Mouse (Mus musculus) left cerebral cortex, postnatal 4 days (tissue): ENCODE data around the gene Olfr279. TPM values are rescaled to one million over a fixed set of nuclear protein-coding genes. Genes with fewer than 3 reads are reported as not detected.

Experiments used
- DNase-seq: peaks from one replicate; pipeline ENCODE4 v3.0.0-alpha.2; 2022
- intact Hi-C: fragments of 180-260 bp; cut with DNase I; formaldehyde crosslinking; loops from one replicate; pipeline ENCODE4 v1.15.1; 2025
- total RNA-seq, 2 experiments: library from RNA; stranded (reverse); gene quantifications; 2 replicates each; pipeline ENCODE4 v1.2.3; 2021

The Olfr279 gene
- not detected for total RNA-seq

GRCm38 (mm10) chr15:98492102-98492501, at the start of gene Olfr279:
Gene Olfr279 (plus strand): TSS chr15:98492402.
- DNase-seq = no peak
- intact Hi-C loops = no loop called here

- DNase-seq = no peak
- intact Hi-C loops = no loop called here
Observed at GRCm38 (mm10) chr15:98444561-98444960, 47.6 kb upstream of the Olfr279 start.

- DNase-seq = peak; percentile 2
- intact Hi-C loops = no loop called here
Observed at GRCm38 (mm10) chr15:98448521-98448920, 43.7 kb upstream of the Olfr279 start.

DNA sequence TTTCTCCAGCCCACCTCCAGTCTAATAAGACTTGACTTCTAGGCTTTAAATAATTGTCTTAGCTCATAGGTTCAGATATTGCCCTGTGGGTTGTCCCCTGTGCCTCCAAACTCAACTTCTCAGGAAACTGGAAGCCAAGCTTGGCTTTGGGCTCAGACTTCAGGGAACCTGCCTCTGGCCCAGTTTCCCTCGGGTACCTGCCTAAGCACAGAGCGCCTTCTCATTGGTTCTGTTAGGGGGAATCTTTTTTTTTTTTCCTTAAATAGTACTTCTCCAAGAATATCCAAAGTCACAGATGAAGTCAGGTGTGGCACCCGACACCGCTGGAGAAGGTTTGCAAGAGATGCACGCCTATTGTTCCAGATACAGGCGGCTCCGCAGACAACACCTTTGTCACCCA, 39.9 kb upstream of the Olfr279 start, which contains the start of gene Olfr281:
Olfr281 (plus strand) TSS at position 301 of the 400 bp plus-strand sequence.
- intact Hi-C loops = no loop called here

GRCm38 (mm10) chr15:98469596-98469995, 22.6 kb upstream of the Olfr279 start, which contains the start of gene OR5BS1P:
Gene OR5BS1P (plus strand): TSS chr15:98469896.
- no peak for DNase-seq
- intact Hi-C loops = no loop called here

More for the DNA sequence above, 39.9 kb upstream of the Olfr279 start, which contains the start of gene Olfr281:
- DNase-seq = no peak

DNA sequence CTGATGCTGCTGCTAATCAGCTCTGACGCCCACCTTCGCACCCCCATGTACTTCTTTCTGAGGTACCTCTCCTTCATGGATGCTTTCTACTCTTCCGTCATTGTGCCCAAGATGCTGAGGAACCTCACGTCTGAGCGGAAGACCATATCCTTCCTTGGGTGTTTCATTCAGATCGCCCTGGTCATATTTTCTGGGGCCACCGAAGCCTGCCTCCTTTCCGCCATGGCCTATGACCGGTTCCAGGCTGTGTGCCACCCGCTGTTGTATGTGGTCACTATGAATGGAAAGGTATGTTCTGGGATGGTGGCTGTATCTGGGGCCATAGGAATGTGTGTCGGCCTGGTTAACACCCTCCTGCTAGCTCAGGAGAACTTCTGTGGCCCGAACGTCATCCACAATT, 20.7 kb upstream of the Olfr279 start:
- DNase-seq = no peak
- intact Hi-C loops = no loop called here

DNA sequence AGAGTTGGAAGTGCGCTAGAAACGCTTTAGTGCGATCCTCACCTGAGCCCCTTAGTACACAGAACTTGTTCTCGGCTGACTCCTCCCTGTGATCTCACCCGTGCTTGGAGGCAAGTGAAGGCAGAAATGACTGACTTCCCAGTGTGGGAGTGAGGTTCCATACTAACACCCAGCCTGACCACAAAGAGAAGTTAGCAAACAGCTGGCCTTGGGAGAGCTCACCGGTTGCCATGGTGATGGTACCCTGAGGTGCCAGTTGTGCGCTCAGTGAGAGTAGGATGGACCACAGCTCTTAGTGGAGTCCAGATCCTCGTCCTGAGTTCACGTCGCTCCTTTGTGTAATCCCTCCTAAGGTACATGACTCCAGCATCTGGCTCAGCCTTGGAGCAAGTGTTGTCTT, 17.2 kb upstream of the Olfr279 start:
- intact Hi-C loops = no loop called here
- DNase-seq = no peak

DNA sequence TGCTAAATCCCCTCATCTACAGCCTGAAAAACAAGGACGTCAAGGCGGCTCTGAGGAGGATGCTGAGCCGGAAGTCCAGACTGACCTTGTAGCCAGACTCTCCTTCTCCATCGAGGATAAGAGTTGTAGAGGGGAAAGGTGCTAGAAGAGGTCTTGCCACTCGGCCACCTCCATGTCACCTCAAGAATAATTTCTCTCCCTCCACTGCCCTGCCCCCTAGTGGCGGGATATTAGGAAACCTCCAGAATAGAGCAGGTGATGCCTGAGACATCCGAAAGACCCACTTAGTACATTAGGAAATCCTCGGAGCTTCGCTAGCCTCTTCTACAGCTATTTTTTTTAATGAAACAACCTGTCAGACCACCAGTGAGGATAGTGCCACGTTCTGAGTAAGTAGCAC, 16.8 kb upstream of the Olfr279 start:
- intact Hi-C loops = no loop called here
- DNase-seq = peak; percentile 53

DNA sequence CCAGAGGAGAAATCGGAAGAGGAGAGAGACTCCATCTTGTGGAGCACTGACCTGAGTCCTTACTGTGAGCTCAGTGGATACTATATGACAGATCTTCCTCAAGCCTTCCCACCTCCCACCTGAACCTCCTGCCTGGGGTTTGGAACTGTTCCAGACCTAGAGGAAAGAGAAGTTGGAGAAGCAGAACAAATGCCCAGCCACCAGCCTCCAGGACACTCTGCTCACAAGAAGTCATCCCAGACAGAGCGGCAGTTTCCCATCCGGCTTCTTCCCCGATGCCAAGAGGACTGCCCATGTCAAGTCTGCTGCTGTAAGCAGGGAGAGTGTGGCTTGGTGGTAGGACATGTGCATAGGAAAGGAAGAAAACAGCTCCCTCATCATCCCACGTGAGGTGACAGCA, 15.9 kb upstream of the Olfr279 start:
- no peak for DNase-seq
- intact Hi-C loops = no loop called here

DNA sequence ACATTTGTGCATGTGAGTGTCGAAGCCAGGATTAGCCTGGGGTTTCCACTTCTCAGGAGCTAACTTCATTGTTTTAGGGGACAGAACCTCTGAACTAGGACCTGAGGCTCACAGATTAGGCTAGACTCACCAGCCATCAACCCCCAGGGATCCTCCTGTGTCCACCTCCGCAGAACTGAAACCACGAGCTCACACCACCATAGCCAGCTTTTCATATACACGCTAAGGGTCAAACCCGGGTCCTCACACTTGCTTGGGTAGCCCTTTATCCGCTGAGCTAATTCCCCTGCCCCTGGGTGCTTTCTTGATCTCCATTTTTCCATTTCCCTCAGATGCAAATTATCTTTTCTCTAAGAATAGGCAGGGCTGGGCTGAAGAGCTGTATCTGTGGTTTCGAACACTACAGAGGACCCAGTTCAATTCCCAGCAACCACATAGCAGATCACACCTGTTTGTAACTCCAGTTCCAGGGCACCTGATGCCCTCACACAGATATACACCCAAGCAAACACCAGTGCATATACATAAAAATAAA, 12.6 kb upstream of the Olfr279 start:
- no peak for DNase-seq
- intact Hi-C loops = no loop called here

- no peak for DNase-seq
- intact Hi-C loops = no loop called here
Observed at GRCm38 (mm10) chr15:98482701-98483100, 9.5 kb upstream of the Olfr279 start, which contains the start of gene Lalba. Gene Lalba (minus strand): TSS chr15:98482721.

DNA sequence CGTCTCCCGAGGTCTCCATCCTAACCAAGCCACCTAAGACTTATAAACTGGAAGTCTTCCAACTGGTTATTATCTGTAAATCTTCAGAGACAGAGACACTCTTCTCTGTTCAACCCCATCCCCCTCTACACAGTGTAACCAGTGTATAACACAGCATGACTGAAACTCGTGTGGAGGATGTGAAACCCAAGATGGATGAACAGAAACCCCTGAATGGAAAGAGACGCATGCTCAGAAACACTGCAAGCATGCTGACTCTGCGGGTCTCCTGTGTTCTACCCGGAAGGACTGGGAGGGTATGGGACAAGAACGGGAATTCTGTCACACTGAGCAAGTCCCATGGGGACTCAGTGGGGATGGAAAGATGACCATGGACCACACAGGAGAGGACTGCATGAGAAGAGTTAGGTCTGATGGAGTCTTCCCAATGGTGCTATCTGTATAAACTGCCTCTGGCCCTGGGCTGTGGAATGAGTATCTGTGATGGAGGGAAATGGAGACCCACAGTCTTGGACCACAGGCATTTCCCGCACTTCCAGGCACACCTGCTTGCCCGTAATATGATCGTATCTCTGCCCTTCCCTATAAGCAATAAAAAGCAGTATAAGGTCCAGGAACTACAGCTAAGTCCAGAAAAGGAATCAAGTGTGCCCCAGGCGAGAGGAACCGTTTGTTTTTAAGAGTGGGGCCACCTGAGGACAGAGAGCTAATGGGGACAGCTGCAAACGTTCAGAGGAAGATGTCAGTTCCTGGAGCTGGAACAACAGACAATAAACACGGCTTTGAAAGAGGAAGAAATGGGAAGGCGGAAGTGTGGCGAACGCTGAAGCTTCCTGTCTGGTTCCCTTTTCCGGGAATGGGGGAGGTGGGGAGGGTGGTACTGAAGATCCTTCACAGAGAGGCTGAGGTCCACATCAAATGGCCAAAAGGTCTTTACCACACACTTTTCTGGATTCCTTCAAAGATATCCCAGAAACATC, 8.0 kb upstream of the Olfr279 start:
- DNase-seq = no peak
- intact Hi-C loops = no loop called here

DNA sequence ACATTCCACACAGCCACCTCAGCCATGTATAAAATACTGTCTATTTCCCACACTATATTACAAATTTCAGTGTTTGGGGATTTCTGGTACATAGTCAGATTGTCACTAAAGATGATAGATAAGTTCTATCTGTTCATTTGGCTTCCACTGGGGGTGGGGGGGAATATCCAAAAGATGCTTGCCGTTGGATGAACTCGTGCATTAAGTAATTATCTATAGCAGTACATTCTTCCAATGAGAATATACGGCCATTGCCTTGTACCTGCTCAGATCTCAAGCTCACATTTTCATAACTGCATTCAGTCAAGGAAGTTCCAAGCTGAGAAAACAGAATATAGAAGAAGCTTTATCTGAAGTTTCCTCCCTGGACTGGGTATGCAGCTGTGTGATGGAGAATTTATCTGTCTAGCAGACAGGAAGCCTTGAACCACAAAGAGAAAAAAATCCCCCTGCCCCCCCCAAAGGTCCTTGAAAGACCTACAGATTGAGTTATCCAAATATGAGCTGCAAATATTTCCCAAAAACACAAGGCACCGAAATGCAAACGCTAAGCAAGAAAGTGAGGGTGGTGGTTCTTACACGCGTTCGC, 5.7 kb upstream of the Olfr279 start:
- DNase-seq = no peak
- intact Hi-C loops = no loop called here

GRCm38 (mm10) chr15:98491332-98491731, 870 bp upstream of the Olfr279 start:
- no peak for DNase-seq
- intact Hi-C loops = no loop called here

GRCm38 (mm10) chr15:98497631-98498030, 5.4 kb downstream of the Olfr279 start:
- intact Hi-C loops = no loop called here
- peak; percentile 40 for DNase-seq

GRCm38 (mm10) chr15:98503317-98503716, 11.1 kb downstream of the Olfr279 start:
- intact Hi-C loops = no loop called here
- DNase-seq = no peak

DNA sequence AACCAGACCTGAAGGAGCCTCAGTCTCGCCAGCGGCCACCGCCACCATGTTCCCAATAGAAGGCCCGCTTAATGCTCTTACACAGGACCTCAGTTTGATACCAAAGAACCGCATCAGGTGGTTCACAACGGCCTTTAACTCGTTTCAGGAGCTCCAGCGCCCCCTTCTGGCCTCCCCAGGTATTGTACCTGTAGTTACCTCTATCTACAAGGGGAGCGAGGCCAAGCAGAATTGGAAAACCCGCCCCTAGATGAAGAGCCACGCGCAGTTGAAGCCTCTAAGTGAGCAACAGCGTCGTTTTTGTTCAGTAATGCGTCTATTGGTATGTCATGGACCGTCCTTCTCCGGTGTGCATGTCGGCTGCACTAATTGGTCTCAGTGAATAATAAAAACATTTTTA, 12.3 kb downstream of the Olfr279 start:
- peak; percentile 67 for DNase-seq
- intact Hi-C loops = no loop called here

DNA sequence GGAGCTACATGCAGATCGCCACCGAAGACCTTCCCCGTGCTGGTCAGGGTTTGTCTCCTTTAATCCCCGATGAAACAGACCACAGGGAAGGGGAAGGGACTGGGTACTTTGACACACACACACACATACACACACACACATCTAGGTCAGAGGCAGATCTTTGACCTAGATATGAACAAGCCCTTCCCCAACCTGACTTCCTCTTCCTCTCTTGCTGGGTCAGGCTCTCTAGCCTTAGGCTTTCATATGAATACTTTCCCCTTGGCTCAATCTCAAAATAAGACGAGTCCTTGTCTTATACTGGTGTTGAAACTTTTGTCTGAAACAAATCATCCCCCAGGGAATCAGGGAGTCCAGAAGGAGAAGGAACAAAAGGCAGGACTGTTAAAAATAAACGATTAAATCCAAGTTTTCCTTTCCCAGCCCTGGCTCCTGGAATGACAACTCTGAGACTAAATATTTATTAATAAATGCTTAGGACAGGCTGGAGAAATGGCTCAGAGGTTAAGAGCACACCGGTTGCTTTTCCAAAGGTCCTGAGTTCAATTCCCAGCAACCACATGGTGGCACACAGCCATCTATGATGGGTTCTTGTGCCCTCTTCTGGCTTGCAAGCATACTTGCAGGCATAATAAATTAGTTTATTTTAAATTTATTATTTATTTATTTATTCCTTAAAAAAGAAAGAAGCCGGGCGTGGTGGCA, 14.2 kb downstream of the Olfr279 start:
- intact Hi-C loops = no loop called here
- DNase-seq = no peak

DNA sequence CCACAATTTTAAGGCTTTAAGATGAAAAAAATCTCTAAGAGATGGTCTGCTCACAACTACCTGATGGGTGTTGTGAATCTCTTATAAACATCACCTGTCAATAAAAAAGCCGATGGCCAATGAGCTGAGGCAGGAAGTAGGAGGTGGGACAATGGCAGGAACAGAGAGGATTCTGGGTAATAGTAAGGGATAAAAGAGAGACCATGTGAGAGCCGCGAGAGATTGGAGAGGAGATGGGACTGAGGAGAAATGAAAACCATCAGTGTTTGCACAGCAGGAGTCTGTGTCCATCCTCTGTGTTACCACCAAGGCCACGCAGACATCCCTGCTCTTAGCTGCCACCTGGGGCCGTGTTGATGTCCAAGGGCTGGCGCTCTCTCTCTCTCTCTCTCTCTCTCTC, 15.1 kb downstream of the Olfr279 start:
- intact Hi-C loops = no loop called here
- no peak for DNase-seq

DNA sequence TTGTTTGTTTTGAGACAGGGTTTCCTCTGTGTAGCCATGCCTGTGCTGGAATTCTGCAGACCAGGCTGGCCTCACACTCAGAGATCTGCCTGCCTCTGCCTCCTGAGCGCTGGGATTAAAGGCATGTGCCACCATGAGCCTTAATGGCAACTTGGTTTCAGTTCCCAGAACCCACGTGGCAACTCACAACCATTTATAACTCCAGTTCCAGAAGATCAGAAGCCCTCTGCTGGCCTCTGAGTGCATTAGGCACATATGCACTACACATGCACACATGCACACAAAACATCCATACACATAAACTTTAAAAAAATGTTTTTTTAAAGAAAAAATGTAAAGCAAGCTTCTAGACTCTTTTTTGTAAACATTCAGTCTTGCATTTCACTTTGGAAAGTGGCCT, 17.2 kb downstream of the Olfr279 start:
- DNase-seq = no peak
- intact Hi-C loops = no loop called here
